ENCODE assay signal across 7 mouse cellular contexts in the genomic region with DNA sequence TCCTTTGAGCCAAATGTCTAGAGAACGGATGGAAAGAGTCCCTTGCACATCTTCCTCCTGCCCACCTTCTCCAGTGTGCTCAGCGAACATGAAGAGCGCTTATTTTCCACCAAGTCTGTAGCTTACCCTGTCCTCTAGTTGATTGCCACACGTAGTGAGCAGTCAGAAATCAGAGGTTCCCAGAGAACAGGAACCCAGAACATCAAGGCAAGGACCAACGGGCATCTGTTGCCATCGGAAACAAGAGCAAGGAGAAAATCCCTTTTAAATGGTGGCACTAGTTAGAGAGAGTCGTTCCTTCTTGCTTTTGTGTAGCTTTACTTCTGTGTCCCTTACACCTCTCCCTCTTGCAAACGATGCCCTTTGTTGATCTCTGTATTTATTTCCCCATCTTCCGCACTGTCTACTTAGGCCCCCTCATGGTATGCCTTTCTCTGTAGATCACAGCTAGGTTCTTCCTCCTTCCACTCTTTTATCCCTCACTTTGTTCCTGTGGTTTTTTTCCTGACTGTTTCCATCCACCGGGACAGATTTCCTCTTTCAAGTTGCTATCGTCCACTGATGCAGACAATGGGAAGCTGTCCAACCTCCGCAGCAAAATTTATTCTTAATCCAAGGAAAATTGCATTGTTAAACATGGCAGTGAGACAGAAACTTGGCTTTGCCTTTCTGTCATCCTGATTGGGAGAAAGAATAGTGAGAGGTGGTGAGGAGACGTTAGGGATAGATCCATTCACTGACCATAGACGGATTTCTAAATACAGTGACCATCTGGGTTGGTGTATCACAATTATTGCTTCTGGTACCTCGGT. TPM values are rescaled to one million over a fixed set of nuclear protein-coding genes. Genes with fewer than 3 reads are reported as not detected.
DNase-seq lines count a peak whose midpoint lies in the region; ATAC-seq and TF ChIP-seq lines count a peak whose summit lies in the region.

No protein-coding gene starts in this region.

- no peak for TF ChIP-seq POLR2A in limb, embryonic 14.5 days (IDR thresholded peaks at IDR 0.05; ENCODE audit: borderline replicate concordance, extremely low read depth, insufficient read depth, insufficient read length)

- peaks cover 24% of the 10 kb centered on the region for H3K36me3 ChIP-seq in lung, embryonic 14.5 days (ENCODE audit: insufficient read depth)
- peaks cover 15% of the 10 kb centered on the region for H3K36me3 ChIP-seq in forebrain, embryonic 13.5 days (ENCODE audit: poor library complexity, severe bottlenecking)
- H3K36me3 ChIP-seq in limb, embryonic 14.5 days (ENCODE audit: control insufficient read depth, insufficient read depth, low read length), result peaks cover 19% of the 10 kb centered on the region
- 0 out of 2 replicates have a peak, but pooled peaks cover 1% of the 10 kb centered on the region for H3K36me3 ChIP-seq in stomach, embryonic 16.5 days (ENCODE audit: control insufficient read depth, insufficient read depth, low read length)

- TF ChIP-seq CTCF in lung, embryonic 14.5 days (IDR thresholded peaks at IDR 0.05; ENCODE audit: low read depth), result no peak

- ATAC-seq in lung, embryonic 14.5 days (ENCODE audit: insufficient read depth), result no peak
- no peak for ATAC-seq in forebrain, embryonic 13.5 days
- no peak for ATAC-seq in limb, embryonic 14.5 days (ENCODE audit: low FRiP score, low read depth)
- ATAC-seq in stomach, embryonic 16.5 days (ENCODE audit: insufficient read depth, low FRiP score), result no peak

- peaks cover 15% of the 10 kb centered on the region for H3K4me1 ChIP-seq in lung, embryonic 14.5 days (ENCODE audit: insufficient read depth)
- peaks cover 46% of the 10 kb centered on the region for H3K4me1 ChIP-seq in forebrain, embryonic 13.5 days
- peaks cover 28% of the 10 kb centered on the region for H3K4me1 ChIP-seq in limb, embryonic 14.5 days (ENCODE audit: control insufficient read depth, insufficient read depth, low read length)
- peaks cover 35% of the 10 kb centered on the region for H3K4me1 ChIP-seq in stomach, embryonic 16.5 days (ENCODE audit: control insufficient read depth, insufficient read depth, low read length)

- H3K4me2 ChIP-seq in lung, embryonic 14.5 days, result peak overlapping the region; percentile 84
- H3K4me2 ChIP-seq in forebrain, embryonic 13.5 days, result peak overlapping the region; percentile 91
- H3K4me2 ChIP-seq in limb, embryonic 14.5 days (replicated peaks; ENCODE audit: low read depth, low read length, severe bottlenecking), result peak overlapping the region; percentile 85
- H3K4me2 ChIP-seq in stomach, embryonic 16.5 days (ENCODE audit: low read depth, low read length), result peak overlapping the region; percentile 59

- WGBS in lung, embryonic 14.5 days, result 46% methylated on average over 15 of the region's 15 CpGs
- 48% methylated on average over 15 of the region's 15 CpGs for WGBS in forebrain, embryonic 13.5 days
- 53% methylated on average over 15 of the region's 15 CpGs for WGBS in limb, embryonic 14.5 days
- WGBS in stomach, embryonic 16.5 days, result 49% methylated on average over 15 of the region's 15 CpGs

- peak overlapping the region; percentile 99; the same call in 1 of the 2 replicates for H3K27ac ChIP-seq in lung, embryonic 14.5 days (ENCODE audit: low read depth)
- peak overlapping the region; percentile 97; the same call in 1 of the 2 replicates for H3K27ac ChIP-seq in forebrain, embryonic 13.5 days
- no peak overlapping the region; the same call in 1 of the 2 replicates for H3K27ac ChIP-seq in limb, embryonic 14.5 days (replicated peaks; ENCODE audit: low read depth, low read length)
- H3K27ac ChIP-seq in stomach, embryonic 16.5 days (ENCODE audit: low read length), result no peak overlapping the region

- no peak for DNase-seq in lung, embryonic 14.5 days
- no peak for DNase-seq in lung, postnatal 25 days (ENCODE audit: low spot score)
- DNase-seq in limb, embryonic 14.5 days (ENCODE audit: low spot score), result no peak
- no peak for DNase-seq in layer of hippocampus, adult 9-11 months
- DNase-seq in lung, postnatal 14 days, result no peak

- H3K27me3 ChIP-seq in lung, embryonic 14.5 days (ENCODE audit: insufficient read depth, low read length), result no peaks in the 10 kb centered on the region
- no peaks in the 10 kb centered on the region for H3K27me3 ChIP-seq in forebrain, embryonic 13.5 days
- H3K27me3 ChIP-seq in limb, embryonic 14.5 days (ENCODE audit: control insufficient read depth, insufficient read depth, low read length), result no peaks in the 10 kb centered on the region
- no peaks in the 10 kb centered on the region for H3K27me3 ChIP-seq in stomach, embryonic 16.5 days (ENCODE audit: control insufficient read depth, insufficient read depth, low read length)

- no peaks in the 10 kb centered on the region for H3K9me3 ChIP-seq in lung, embryonic 14.5 days (ENCODE audit: low read depth, low read length)
- H3K9me3 ChIP-seq in forebrain, embryonic 13.5 days (replicated peaks), result no peaks in the 10 kb centered on the region
- H3K9me3 ChIP-seq in limb, embryonic 14.5 days (ENCODE audit: control insufficient read depth, low read length), result no peaks in the 10 kb centered on the region
- H3K9me3 ChIP-seq in stomach, embryonic 16.5 days (replicated peaks; ENCODE audit: control insufficient read depth, low read length), result no peaks in the 10 kb centered on the region

- peak overlapping the region; percentile 95; the same call in 1 of the 2 replicates for H3K9ac ChIP-seq in lung, embryonic 14.5 days
- H3K9ac ChIP-seq in forebrain, embryonic 13.5 days, result 0 out of 2 replicates have a peak overlapping the region, but pooled peaks have one; percentile 5
- no peak overlapping the region for H3K9ac ChIP-seq in limb, embryonic 14.5 days (ENCODE audit: low read depth, low read length, severe bottlenecking)
- H3K9ac ChIP-seq in stomach, embryonic 16.5 days (ENCODE audit: low read length), result peak overlapping the region; percentile 43

- H3K4me3 ChIP-seq in lung, embryonic 14.5 days (ENCODE audit: low read depth, low read length), result peak overlapping the region; percentile 93
- peak overlapping the region; percentile 92 for H3K4me3 ChIP-seq in forebrain, embryonic 13.5 days
- H3K4me3 ChIP-seq in limb, embryonic 14.5 days (replicated peaks; ENCODE audit: low read length), result peak overlapping the region; percentile 98
- H3K4me3 ChIP-seq in stomach, embryonic 16.5 days (replicated peaks; ENCODE audit: low read length), result peak overlapping the region; percentile 63

RNA-seq across cellular contexts. Expression of gene Psmb3, which starts 1.4 kb away (rescaled TPM):
- 496 and 514 TPM in 2 replicates for polyA plus RNA-seq in lung, embryonic 14.5 days (2014; fragmentation: Nextera tagmentation; extraction: Ambion mirVana)
- polyA plus RNA-seq in forebrain, embryonic 13.5 days (2015; fragmentation: Nextera tagmentation; extraction: Ambion mirVana), result 559 and 571 TPM in 2 replicates
- 368 and 421 TPM in 2 replicates for polyA plus RNA-seq in limb, embryonic 14.5 days (2012; rRNA removed)
- 489 and 508 TPM in 2 replicates for polyA plus RNA-seq in limb, embryonic 14.5 days (2014; fragmentation: Nextera tagmentation; extraction: Ambion mirVana)
- polyA plus RNA-seq in stomach, embryonic 16.5 days (2015; fragmentation: Nextera tagmentation; extraction: Ambion mirVana), result 363 and 373 TPM in 2 replicates

RNA-seq across cellular contexts. Expression of gene Pcgf2, which starts 1.5 kb away (rescaled TPM):
- polyA plus RNA-seq in lung, embryonic 14.5 days (2014; fragmentation: Nextera tagmentation; extraction: Ambion mirVana), result 16.0 and 19.7 TPM in 2 replicates
- 21.5 and 22.9 TPM in 2 replicates for polyA plus RNA-seq in forebrain, embryonic 13.5 days (2015; fragmentation: Nextera tagmentation; extraction: Ambion mirVana)
- 130 and 179 TPM in 2 replicates for polyA plus RNA-seq in limb, embryonic 14.5 days (2012; rRNA removed)
- polyA plus RNA-seq in limb, embryonic 14.5 days (2014; fragmentation: Nextera tagmentation; extraction: Ambion mirVana), result 18.1 and 21.5 TPM in 2 replicates
- 8.9 and 9.4 TPM in 2 replicates for polyA plus RNA-seq in stomach, embryonic 16.5 days (2015; fragmentation: Nextera tagmentation; extraction: Ambion mirVana)

RNA-seq across cellular contexts. Expression of gene Cisd3, which starts 16.2 kb away (rescaled TPM):
- polyA plus RNA-seq in lung, embryonic 14.5 days (2014; fragmentation: Nextera tagmentation; extraction: Ambion mirVana), result 27.1 and 35.3 TPM in 2 replicates
- polyA plus RNA-seq in forebrain, embryonic 13.5 days (2015; fragmentation: Nextera tagmentation; extraction: Ambion mirVana), result 12.8 and 17.3 TPM in 2 replicates
- 11.7 and 13.3 TPM in 2 replicates for polyA plus RNA-seq in limb, embryonic 14.5 days (2012; rRNA removed)
- polyA plus RNA-seq in limb, embryonic 14.5 days (2014; fragmentation: Nextera tagmentation; extraction: Ambion mirVana), result 13.6 and 14.9 TPM in 2 replicates
- 34.2 and 35.1 TPM in 2 replicates for polyA plus RNA-seq in stomach, embryonic 16.5 days (2015; fragmentation: Nextera tagmentation; extraction: Ambion mirVana)

RNA-seq across cellular contexts. Expression of gene Mllt6, which starts 38.6 kb away (rescaled TPM):
- 5.2 TPM in 2 replicates for polyA plus RNA-seq in lung, embryonic 14.5 days (2014; fragmentation: Nextera tagmentation; extraction: Ambion mirVana)
- polyA plus RNA-seq in forebrain, embryonic 13.5 days (2015; fragmentation: Nextera tagmentation; extraction: Ambion mirVana), result 3.2 and 3.5 TPM in 2 replicates
- 28.6 and 36.0 TPM in 2 replicates for polyA plus RNA-seq in limb, embryonic 14.5 days (2012; rRNA removed)
- 4.9 and 6.1 TPM in 2 replicates for polyA plus RNA-seq in limb, embryonic 14.5 days (2014; fragmentation: Nextera tagmentation; extraction: Ambion mirVana)
- polyA plus RNA-seq in stomach, embryonic 16.5 days (2015; fragmentation: Nextera tagmentation; extraction: Ambion mirVana), result 1.9 and 2.5 TPM in 2 replicates

RNA-seq across cellular contexts. Expression of gene Pip4k2b, which starts 42.7 kb away (rescaled TPM):
- 1.3 and 2.3 TPM in 2 replicates for polyA plus RNA-seq in lung, embryonic 14.5 days (2014; fragmentation: Nextera tagmentation; extraction: Ambion mirVana)
- 3.5 and 4.2 TPM in 2 replicates for polyA plus RNA-seq in forebrain, embryonic 13.5 days (2015; fragmentation: Nextera tagmentation; extraction: Ambion mirVana)
- polyA plus RNA-seq in limb, embryonic 14.5 days (2012; rRNA removed), result 34.4 and 37.4 TPM in 2 replicates
- 2.2 and 2.3 TPM in 2 replicates for polyA plus RNA-seq in limb, embryonic 14.5 days (2014; fragmentation: Nextera tagmentation; extraction: Ambion mirVana)
- polyA plus RNA-seq in stomach, embryonic 16.5 days (2015; fragmentation: Nextera tagmentation; extraction: Ambion mirVana), result 1.2 and 1.4 TPM in 2 replicates

Comparison
In these comparisons a context has a peak if more than half of its experiments do, and no peak if none do; other contexts are left out.
1. H3K27ac ChIP-seq: peak in lung, embryonic 14.5 days (single experiment) and forebrain, embryonic 13.5 days (single experiment); none in limb, embryonic 14.5 days (single experiment) and stomach, embryonic 16.5 days (single experiment).
2. Peak in every context shown above with its lines, with median percentiles within 50 percentile points of each other: H3K4me2 ChIP-seq and H3K4me3 ChIP-seq.